Mouse (Mus musculus) midbrain, embryonic 10.5 days (tissue): ENCODE results near the gene Lta. TPM values are rescaled to one million over a fixed set of nuclear protein-coding genes. Genes with fewer than 3 reads are reported as not detected.

Source experiments
- DNase-seq: peaks from one replicate; pipeline ENCODE4 v3.0.0-alpha.2; 2017; ENCODE audit warnings: low spot score
- H3K27ac ChIP-seq: fragments of 300-500 bp; sonication (generic); replicated peaks from 2 replicates; pipeline ENCODE4 v1.5.1; 2016; ENCODE audit warnings: mild to moderate bottlenecking
- H3K27me3 ChIP-seq: fragments of 300-500 bp; sonication (generic); 2 replicates; pipeline ENCODE4 v1.6.1; 2016; ENCODE audit warnings: low read depth, mild to moderate bottlenecking; ENCODE audit not compliant: poor library complexity, severe bottlenecking
- H3K36me3 ChIP-seq: fragments of 300-500 bp; sonication (generic); 2 replicates; pipeline ENCODE4 v1.6.1; 2016; ENCODE audit warnings: mild to moderate bottlenecking, moderate library complexity
- H3K4me1 ChIP-seq: fragments of 300-500 bp; sonication (generic); 2 replicates; pipeline ENCODE4 v1.6.1; 2016
- H3K4me3 ChIP-seq: fragments of 300-500 bp; sonication (generic); 2 replicates; pipeline ENCODE4 v1.5.1; 2016; ENCODE audit warnings: mild to moderate bottlenecking, moderate library complexity
- H3K9me3 ChIP-seq: fragments of 300-500 bp; sonication (generic); replicated peaks from 2 replicates; pipeline ENCODE4 v1.6.1; 2016; ENCODE audit warnings: mild to moderate bottlenecking
- WGBS: fragments of 180-500 bp; shearing (Covaris S2); methylation state at CpG from one replicate; pipeline ENCODE4 v1.1.7; 2016; 5-methylcytosine and 5-hydroxymethylcytosine counted together
- polyA plus RNA-seq: library from polyadenylated mRNA; unstranded; fragments of >200 nt; fragmentation: Nextera tagmentation; extraction: Ambion mirVana; gene quantifications from 2 replicates; pipeline ENCODE4 v1.2.1, GENCODE M21; 2016

Gene Lta
- polyA plus RNA-seq, 1 experiment from 2014 or later = not detected

- Histone ChIP-seq H3K27ac (peak overlapping the region; percentile 61), H3K27me3 (peaks cover 66% of the 10 kb centered on the region)
Observed at GRCm38 (mm10) chr17:35195631-35196320, 9.4 kb downstream of the Lta start.

GRCm38 (mm10) chr17:35194844-35195630 lies 10.1 kb downstream of the Lta start:
- H3K27ac ChIP-seq = peak overlapping the region; percentile 61
- H3K36me3 ChIP-seq = no peaks in the 10 kb centered on the region
- peaks cover 27% of the 10 kb centered on the region for H3K4me1 ChIP-seq
- no peaks in the 10 kb centered on the region for H3K9me3 ChIP-seq
- H3K4me3 ChIP-seq = peak overlapping the region; percentile 59
- no peak for DNase-seq
- peaks cover 59% of the 10 kb centered on the region for H3K27me3 ChIP-seq
- WGBS = 44% methylated on average over 19 of the region's 19 CpGs

More at GRCm38 (mm10) chr17:35195631-35196320, 9.4 kb downstream of the Lta start:
- Histone ChIP-seq H3K4me3 (peak overlapping the region; percentile 59), H3K4me1 (peaks cover 29% of the 10 kb centered on the region), H3K36me3 (no peaks in the 10 kb centered on the region), H3K9me3 (no peaks in the 10 kb centered on the region)
- peak; percentile 80 for DNase-seq
- WGBS = 3% methylated on average over 66 of the region's 66 CpGs

- peak within 1 kb of the TSS; percentile 59 for H3K4me3 ChIP-seq
- peaks cover 59% of the 10 kb centered on the region for H3K27me3 ChIP-seq
- no peak for DNase-seq
- H3K4me1 ChIP-seq = peaks cover 23% of the 10 kb centered on the region
- H3K27ac ChIP-seq = 0 out of 2 replicates have a peak within 1 kb of the TSS, but pooled peaks have one; percentile 28
- H3K36me3 ChIP-seq = no peaks in the 10 kb centered on the region
- no peaks in the 10 kb centered on the region for H3K9me3 ChIP-seq
- 70% methylated on average over 28 of the region's 28 CpGs for WGBS
Observed at GRCm38 (mm10) chr17:35193881-35194843, 11.0 kb downstream of the Lta start, which contains the start of gene Ltb. Gene Ltb (plus strand): TSS chr17:35194439.

- Histone ChIP-seq H3K4me1 (peaks cover 26% of the 10 kb centered on the region), H3K9me3 (no peaks in the 10 kb centered on the region), H3K36me3 (no peaks in the 10 kb centered on the region), H3K27ac (no peak overlapping the region), H3K4me3 (no peak overlapping the region), H3K27me3 (peaks cover 51% of the 10 kb centered on the region)
- no peak for DNase-seq
- WGBS = 87% methylated on average over 5 of the region's 5 CpGs
Observed at GRCm38 (mm10) chr17:35192924-35193323, 12.2 kb downstream of the Lta start.

- WGBS = 61% methylated on average over 2 of the region's 2 CpGs
- Histone ChIP-seq H3K27ac (no peak overlapping the region), H3K4me3 (no peak overlapping the region), H3K36me3 (no peaks in the 10 kb centered on the region), H3K27me3 (peaks cover 39% of the 10 kb centered on the region), H3K9me3 (no peaks in the 10 kb centered on the region), H3K4me1 (peaks cover 28% of the 10 kb centered on the region)
- DNase-seq = no peak
Observed at GRCm38 (mm10) chr17:35191723-35192122, 13.4 kb downstream of the Lta start.

GRCm38 (mm10) chr17:35190096-35190495 lies 15.1 kb downstream of the Lta start:
- Histone ChIP-seq H3K27me3 (peaks cover 23% of the 10 kb centered on the region), H3K4me3 (no peak overlapping the region), H3K27ac (no peak overlapping the region), H3K4me1 (peaks cover 31% of the 10 kb centered on the region), H3K9me3 (no peaks in the 10 kb centered on the region), H3K36me3 (no peaks in the 10 kb centered on the region)
- DNase-seq = no peak
- 68% methylated on average over 4 of the region's 4 CpGs for WGBS

- no peaks in the 10 kb centered on the region for H3K9me3 ChIP-seq
- H3K36me3 ChIP-seq = no peaks in the 10 kb centered on the region
- peaks cover 22% of the 10 kb centered on the region for H3K4me1 ChIP-seq
- H3K27ac ChIP-seq = no peak overlapping the region
- H3K27me3 ChIP-seq = peaks cover 14% of the 10 kb centered on the region
- H3K4me3 ChIP-seq = no peak overlapping the region
- 79% methylated on average over 1 of the region's 1 CpGs for WGBS
- no peak for DNase-seq
Observed at GRCm38 (mm10) chr17:35189186-35189585, 16.0 kb downstream of the Lta start.

GRCm38 (mm10) chr17:35187959-35188610 lies 17.1 kb downstream of the Lta start, which contains the start of gene Lst1:
Gene Lst1 (minus strand): TSS chr17:35188439.
- peaks cover 21% of the 10 kb centered on the region for H3K4me1 ChIP-seq
- no peak for DNase-seq
- H3K9me3 ChIP-seq = no peaks in the 10 kb centered on the region
- 70% methylated on average over 7 of the region's 7 CpGs for WGBS
- no peak within 1 kb of the TSS for H3K27ac ChIP-seq
- no peaks in the 10 kb centered on the region for H3K36me3 ChIP-seq
- H3K4me3 ChIP-seq = no peak within 1 kb of the TSS
- 0 out of 2 replicates have a peak, but pooled peaks cover 3% of the 10 kb centered on the region for H3K27me3 ChIP-seq

- DNase-seq = no peak
- no peak overlapping the region for H3K4me3 ChIP-seq
- no peak overlapping the region for H3K27ac ChIP-seq
- no peaks in the 10 kb centered on the region for H3K27me3 ChIP-seq
- H3K9me3 ChIP-seq = no peaks in the 10 kb centered on the region
- 79% methylated on average over 4 of the region's 4 CpGs for WGBS
- peaks cover 21% of the 10 kb centered on the region for H3K4me1 ChIP-seq
- H3K36me3 ChIP-seq = no peaks in the 10 kb centered on the region
Observed at GRCm38 (mm10) chr17:35187345-35187744, 17.8 kb downstream of the Lta start.

- peak overlapping the region; percentile 83 for H3K27ac ChIP-seq
- no peaks in the 10 kb centered on the region for H3K9me3 ChIP-seq
- peaks cover 21% of the 10 kb centered on the region for H3K4me1 ChIP-seq
- H3K27me3 ChIP-seq = no peaks in the 10 kb centered on the region
- H3K36me3 ChIP-seq = no peaks in the 10 kb centered on the region
- peak; percentile 53 for DNase-seq
- WGBS = 2% methylated on average over 4 of the region's 4 CpGs
- H3K4me3 ChIP-seq = peak overlapping the region; percentile 59
Observed at GRCm38 (mm10) chr17:35186681-35187080, 18.5 kb downstream of the Lta start.

GRCm38 (mm10) chr17:35185639-35186611 lies 19.2 kb downstream of the Lta start:
- Histone ChIP-seq H3K4me3 (peak overlapping the region; percentile 59), H3K27ac (peak overlapping the region; percentile 83), H3K4me1 (peaks cover 21% of the 10 kb centered on the region), H3K36me3 (no peaks in the 10 kb centered on the region), H3K27me3 (no peaks in the 10 kb centered on the region), H3K9me3 (no peaks in the 10 kb centered on the region)
- peak; percentile 59 for DNase-seq
- WGBS = 3% methylated on average over 18 of the region's 18 CpGs
